Mouse (Mus musculus) T-helper 1 cell (primary cell): ENCODE data around the gene Sult6b2.

Experiments
- in situ Hi-C: fragments of 300-600 bp; cut with MboI, MseI; formaldehyde crosslinking; loops from one replicate; pipeline ENCODE4 v1.15.1; 2025; ENCODE audit warnings: high pct_unique_total_duplicates

Gene Sult6b2

DNA sequence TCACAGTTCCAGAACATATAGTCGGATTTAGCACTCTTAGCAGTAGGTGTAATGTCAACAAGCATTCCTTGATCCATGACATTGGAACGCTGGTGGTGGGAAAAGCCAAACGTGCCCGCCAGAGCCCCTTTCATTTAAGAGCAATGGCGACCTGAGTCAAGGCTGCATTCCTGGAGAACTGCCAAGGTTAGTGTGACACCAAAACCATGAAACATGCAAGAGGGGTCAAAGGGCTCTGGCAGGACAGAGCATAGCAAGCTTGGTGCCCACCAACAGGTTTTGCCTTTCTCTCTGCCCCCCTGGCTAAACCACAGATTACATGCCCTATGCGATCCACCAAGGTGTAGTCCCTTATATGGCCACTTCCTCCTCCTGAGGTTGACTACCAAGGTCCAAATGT, 65.7 kb downstream of the Sult6b2 start:
- in situ Hi-C loops, result loop anchor here (5.0 kb wide), 1 partner anchor 216 kb away; no protein-coding TSS in a partner anchor

DNA sequence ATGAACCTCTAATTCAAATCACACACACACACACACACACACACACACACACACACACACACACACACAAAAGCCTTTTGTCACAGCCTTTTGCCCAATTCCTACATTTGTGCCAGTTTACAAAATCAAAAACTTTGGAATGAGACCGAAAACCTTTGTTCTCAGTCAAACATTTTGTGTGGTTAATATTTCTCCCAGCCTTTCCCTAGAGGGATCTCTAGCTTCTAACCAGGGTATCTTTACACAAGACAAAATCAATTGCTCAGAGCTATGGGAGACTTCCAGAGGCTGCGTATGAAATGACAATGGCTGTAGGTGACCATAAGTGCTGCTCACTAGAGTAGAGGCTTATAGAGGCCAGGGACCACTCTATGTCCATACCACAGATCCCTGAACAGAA, 66.1 kb downstream of the Sult6b2 start:
- in situ Hi-C loops, result loop anchor here (5.0 kb wide), 1 partner anchor 216 kb away; no protein-coding TSS in a partner anchor

DNA sequence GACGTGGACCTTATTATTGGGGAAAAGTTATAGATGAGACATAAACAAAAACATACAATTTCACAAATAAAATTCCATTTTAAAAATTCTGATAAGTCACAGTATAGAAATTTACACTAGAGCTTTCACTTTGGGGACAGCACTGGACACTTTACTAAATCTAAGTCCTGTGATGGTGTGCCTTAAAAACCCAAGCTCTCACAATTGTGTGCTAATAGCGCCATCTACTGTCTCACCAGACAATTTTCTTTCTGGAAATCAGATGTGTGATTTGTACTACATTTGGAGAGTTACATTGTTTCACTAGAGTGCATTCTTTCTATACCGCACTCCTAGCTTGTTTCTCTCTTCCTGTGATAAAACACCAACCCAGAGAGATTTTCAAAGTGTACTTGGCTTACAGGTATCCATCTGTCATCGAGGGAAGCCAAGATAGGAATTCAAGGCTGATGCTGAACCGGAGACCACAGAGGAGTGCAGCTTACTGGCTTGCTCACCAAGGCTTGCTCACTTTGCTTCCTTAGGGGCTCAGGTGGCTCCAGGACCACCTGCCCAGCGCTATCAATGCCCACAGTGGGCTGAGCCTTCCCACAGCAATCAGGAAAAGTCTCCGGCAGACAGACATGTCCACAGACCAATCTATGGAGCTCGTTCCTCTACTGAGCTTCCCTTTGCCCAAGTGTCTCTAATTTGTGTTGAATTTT, 68.8 kb downstream of the Sult6b2 start:
- in situ Hi-C loops, result loop anchor here (5.0 kb wide), 1 partner anchor 213 kb away; no protein-coding TSS in a partner anchor
